Mouse (Mus musculus) forebrain, embryonic 11.5 days (tissue): ENCODE measurements around the gene Gm3045. TPM values are rescaled to one million over a fixed set of nuclear protein-coding genes. Genes with fewer than 3 reads are reported as not detected.

Experiments used
- ATAC-seq: fragments of 200-750 bp; cut with Nextera tagmentation; replicated peaks from 2 replicates; pipeline ENCODE4 v1.8.0; 2017; ENCODE audit warnings: moderate TSS enrichment; ENCODE audit not compliant: low FRiP score
- DNase-seq: peaks from one replicate; pipeline ENCODE4 v3.0.0-alpha.2; 2017; ENCODE audit warnings: low spot score
- H3K27ac ChIP-seq: fragments of 300-500 bp; sonication (generic); 2 replicates; pipeline ENCODE4 v1.5.1; 2014; ENCODE audit warnings: low read depth, low read length
- H3K27me3 ChIP-seq: fragments of 300-500 bp; sonication (generic); 2 replicates; pipeline ENCODE4 v1.6.1; 2014; ENCODE audit warnings: mild to moderate bottlenecking, low read length, mixed read lengths; ENCODE audit not compliant: control insufficient read depth, insufficient read depth
- H3K36me3 ChIP-seq: fragments of 300-500 bp; sonication (generic); 2 replicates; pipeline ENCODE4 v1.6.1; 2014; ENCODE audit warnings: mild to moderate bottlenecking, low read length, moderate library complexity, mixed read lengths; ENCODE audit not compliant: control insufficient read depth, insufficient read depth
- H3K4me1 ChIP-seq: fragments of 300-500 bp; sonication (generic); replicated peaks from 2 replicates; pipeline ENCODE4 v1.6.1; 2014; ENCODE audit warnings: low read length, mixed read lengths; ENCODE audit not compliant: control insufficient read depth, insufficient read depth
- H3K4me2 ChIP-seq: fragments of 300-500 bp; sonication (generic); 2 replicates; pipeline ENCODE4 v1.6.1; 2014; ENCODE audit warnings: low read depth, mild to moderate bottlenecking, low read length, moderate library complexity, mixed read lengths; ENCODE audit not compliant: severe bottlenecking
- H3K4me3 ChIP-seq: fragments of 300-500 bp; sonication (generic); 2 replicates; pipeline ENCODE4 v1.5.1; 2014; ENCODE audit warnings: low read depth, low read length
- H3K9ac ChIP-seq: fragments of 300-500 bp; sonication (generic); 2 replicates; pipeline ENCODE4 v1.6.1; 2014; ENCODE audit warnings: low read length
- H3K9me3 ChIP-seq: fragments of 300-500 bp; sonication (generic); 2 replicates; pipeline ENCODE4 v1.6.1; 2016; ENCODE audit warnings: low read length, mixed read lengths; ENCODE audit not compliant: control insufficient read depth
- WGBS: fragments of 180-500 bp; shearing (Covaris S2); extraction: QIAGEN DNeasy Blood & Tissue Kit; methylation state at CpG from one replicate; pipeline ENCODE4 v1.1.7; 2014; 5-methylcytosine and 5-hydroxymethylcytosine counted together
- polyA plus RNA-seq: library from polyadenylated mRNA; unstranded; fragments of >200 nt; fragmentation: Nextera tagmentation; extraction: Ambion mirVana; gene quantifications from 2 replicates; pipeline ENCODE4 v1.2.1, GENCODE M21; 2014

Gm3045 gene
- polyA plus RNA-seq, 1 experiment from 2014 or later, result not detected

DNA sequence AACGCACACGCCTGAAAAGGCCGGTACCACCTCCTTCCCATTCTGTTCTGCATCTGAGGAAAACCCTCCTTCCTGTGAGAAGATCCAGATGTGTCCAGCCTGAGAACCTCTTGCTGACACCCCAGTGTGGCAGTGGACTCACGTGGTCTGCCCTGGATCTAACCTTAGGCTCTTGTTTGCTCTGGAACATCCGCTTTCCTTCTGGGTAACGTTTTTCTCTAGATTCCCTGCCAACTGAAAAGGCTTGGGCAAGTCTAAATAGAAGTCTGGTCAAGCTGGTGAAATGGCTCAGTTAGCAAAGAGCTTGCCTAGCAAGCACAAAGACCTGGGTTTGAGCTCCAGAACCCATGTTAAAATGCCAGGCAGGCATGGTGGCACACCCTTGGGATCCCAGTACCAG, 18.6 kb downstream of the Gm3045 start:
- Histone ChIP-seq H3K9me3 (no peaks in the 10 kb centered on the region), H3K4me1 (no peaks in the 10 kb centered on the region), H3K4me2 (no peak overlapping the region), H3K27me3 (peaks cover 2% of the 10 kb centered on the region), H3K36me3 (no peaks in the 10 kb centered on the region), H3K4me3 (no peak overlapping the region), H3K27ac (no peak overlapping the region), H3K9ac (no peak overlapping the region)
- DNase-seq (no peak), ATAC-seq (no peak)
- 90% methylated on average over 6 of the region's 6 CpGs for WGBS

DNA sequence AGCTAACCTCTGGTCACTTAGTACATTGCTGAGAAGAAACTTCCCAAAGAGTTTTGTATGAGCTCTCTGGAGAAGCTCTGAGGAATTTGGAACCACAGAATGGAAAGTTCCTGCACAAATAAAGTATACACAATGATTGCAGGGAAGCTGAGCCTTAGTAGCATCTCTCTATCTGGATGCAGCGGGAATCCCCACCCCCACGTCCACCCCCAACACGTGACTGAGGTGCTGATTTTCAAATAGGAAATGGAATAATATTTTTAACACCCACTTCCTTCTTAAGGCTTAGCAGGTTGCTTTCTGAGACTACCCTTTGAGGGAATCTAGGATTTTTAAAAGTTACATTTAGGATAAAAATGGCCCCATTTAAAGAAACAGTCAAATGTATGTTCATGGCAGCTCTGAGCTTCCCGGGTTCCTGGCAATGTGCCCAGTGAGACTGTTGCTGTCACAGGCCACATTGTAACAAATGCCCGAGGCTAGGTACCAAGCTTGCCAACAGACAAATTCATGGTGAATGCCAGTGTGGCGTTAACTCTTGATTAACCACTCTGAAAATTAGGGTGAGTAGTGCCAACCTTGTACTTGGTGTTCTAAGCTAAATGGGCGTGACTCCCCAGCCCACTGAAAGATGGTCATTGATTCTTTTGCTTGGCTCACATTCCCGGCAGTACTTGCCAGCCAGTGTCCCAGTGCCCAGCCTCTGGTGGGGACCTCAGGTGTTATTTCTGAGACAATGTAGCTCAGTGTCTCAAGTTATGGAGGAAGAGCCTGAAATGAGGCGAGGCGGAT, 23.0 kb downstream of the Gm3045 start:
- Histone ChIP-seq H3K4me1 (no peaks in the 10 kb centered on the region), H3K27ac (no peak overlapping the region), H3K36me3 (no peaks in the 10 kb centered on the region), H3K9me3 (no peaks in the 10 kb centered on the region), H3K27me3 (no peaks in the 10 kb centered on the region), H3K4me3 (no peak overlapping the region), H3K9ac (no peak overlapping the region), H3K4me2 (no peak overlapping the region)
- ATAC-seq (no peak), DNase-seq (peak; percentile 41)
- 84% methylated on average over 10 of the region's 10 CpGs for WGBS

DNA sequence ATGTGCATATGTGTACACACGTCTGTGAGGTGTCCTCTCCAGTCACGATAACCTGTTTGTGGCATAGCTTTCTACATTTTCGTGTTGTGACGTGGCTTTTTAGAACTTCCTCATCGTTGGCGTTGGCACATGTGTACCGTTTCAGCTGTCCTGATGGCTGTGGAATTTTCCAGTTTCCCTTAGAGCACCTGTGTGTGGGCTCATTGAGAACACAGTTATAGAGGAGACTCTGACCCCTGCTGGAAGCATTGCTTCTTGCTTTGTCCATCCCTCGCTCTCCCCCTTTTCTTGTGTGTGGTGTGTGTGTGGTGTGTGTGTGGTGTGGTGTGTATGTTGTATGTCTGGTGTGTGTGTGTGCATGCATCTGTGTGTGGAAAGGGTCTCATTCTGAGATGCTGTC, 23.6 kb downstream of the Gm3045 start:
- DNase-seq (peak; percentile 37), ATAC-seq (no peak)
- Histone ChIP-seq H3K9me3 (no peaks in the 10 kb centered on the region), H3K4me2 (no peak overlapping the region), H3K36me3 (no peaks in the 10 kb centered on the region), H3K27me3 (no peaks in the 10 kb centered on the region), H3K4me3 (no peak overlapping the region), H3K27ac (no peak overlapping the region), H3K4me1 (no peaks in the 10 kb centered on the region), H3K9ac (no peak overlapping the region)
- WGBS, result 93% methylated on average over 8 of the region's 8 CpGs

DNA sequence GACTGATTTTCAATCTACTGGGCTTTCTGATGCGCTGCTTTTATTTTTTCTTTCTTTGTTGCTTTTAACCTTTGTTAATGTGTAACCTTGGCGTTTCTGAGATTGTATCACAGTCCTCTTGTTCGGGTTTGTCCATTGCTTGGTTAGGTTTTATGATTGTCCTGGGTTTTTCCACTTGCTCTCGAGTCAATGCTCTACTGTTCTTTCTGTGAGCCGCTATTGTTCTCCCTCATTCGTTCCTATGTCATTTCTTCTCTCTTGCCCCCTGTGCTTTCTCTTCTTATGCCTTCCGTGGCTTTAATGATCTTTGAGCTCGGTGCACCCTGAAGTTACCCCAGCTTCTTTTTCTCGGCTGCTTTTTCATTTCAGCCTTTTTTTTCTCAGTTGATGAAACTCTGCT, 31.6 kb downstream of the Gm3045 start:
- no peak overlapping the region for H3K4me3 ChIP-seq
- WGBS, result 54% methylated on average over 9 of the region's 9 CpGs
- ATAC-seq (no peak), DNase-seq (no peak)
- H3K36me3 ChIP-seq, result no peaks in the 10 kb centered on the region
- no peak overlapping the region for H3K4me2 ChIP-seq
- H3K27ac ChIP-seq, result no peak overlapping the region
- no peaks in the 10 kb centered on the region for H3K27me3 ChIP-seq
- no peaks in the 10 kb centered on the region for H3K9me3 ChIP-seq
- no peaks in the 10 kb centered on the region for H3K4me1 ChIP-seq
- no peak overlapping the region for H3K9ac ChIP-seq

DNA sequence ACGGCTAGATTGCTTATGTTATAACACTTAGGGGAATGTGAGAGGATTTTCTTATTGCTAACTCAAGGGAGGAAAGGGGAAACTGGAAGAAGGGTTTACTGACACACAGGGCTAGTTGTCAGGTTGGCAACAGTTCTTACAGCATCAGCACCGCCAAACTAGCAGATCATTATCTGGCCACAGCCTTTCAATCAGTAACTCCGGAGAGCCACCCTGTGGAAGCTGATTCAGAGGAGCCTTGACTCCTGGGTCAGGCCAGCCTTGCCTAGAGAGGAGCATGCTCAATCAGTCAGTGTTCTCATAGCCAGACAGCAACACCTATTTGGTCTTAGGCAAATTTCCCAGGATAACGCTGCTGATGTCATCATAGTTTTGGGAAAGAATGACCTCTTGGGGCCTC, 35.1 kb downstream of the Gm3045 start:
- no peak overlapping the region for H3K4me3 ChIP-seq
- no peaks in the 10 kb centered on the region for H3K4me1 ChIP-seq
- H3K27ac ChIP-seq, result no peak overlapping the region
- H3K27me3 ChIP-seq, result no peaks in the 10 kb centered on the region
- H3K4me2 ChIP-seq, result no peak overlapping the region
- 87% methylated on average over 4 of the region's 4 CpGs for WGBS
- DNase-seq, result no peak
- no peaks in the 10 kb centered on the region for H3K36me3 ChIP-seq
- H3K9me3 ChIP-seq, result no peaks in the 10 kb centered on the region
- no peak for ATAC-seq
- H3K9ac ChIP-seq, result no peak overlapping the region

DNA sequence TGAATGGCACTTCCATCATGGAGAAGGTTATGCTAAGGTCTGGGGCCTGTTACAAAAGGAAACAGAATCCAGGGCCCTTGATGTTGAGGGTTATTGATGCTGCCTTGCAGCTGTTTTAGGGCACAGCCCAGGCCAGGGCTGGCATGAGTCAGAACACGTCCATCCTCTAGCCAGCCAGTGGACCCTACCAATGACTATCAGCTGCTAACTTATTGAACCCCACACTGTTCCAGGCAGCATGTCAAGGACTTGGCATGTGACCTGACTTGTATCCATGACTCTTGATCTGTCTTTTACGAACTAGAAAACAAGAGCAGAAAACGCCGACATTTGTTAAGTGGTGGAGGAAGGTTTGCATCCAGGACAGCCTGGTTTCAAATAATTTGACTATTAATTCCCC, 36.4 kb downstream of the Gm3045 start:
- ATAC-seq, result no peak
- H3K27me3 ChIP-seq, result no peaks in the 10 kb centered on the region
- no peak overlapping the region for H3K9ac ChIP-seq
- H3K9me3 ChIP-seq, result no peaks in the 10 kb centered on the region
- DNase-seq, result peak; percentile 27
- H3K27ac ChIP-seq, result no peak overlapping the region
- H3K4me2 ChIP-seq, result no peak overlapping the region
- H3K36me3 ChIP-seq, result no peaks in the 10 kb centered on the region
- no peaks in the 10 kb centered on the region for H3K4me1 ChIP-seq
- H3K4me3 ChIP-seq, result no peak overlapping the region
- WGBS, result 93% methylated on average over 4 of the region's 4 CpGs

DNA sequence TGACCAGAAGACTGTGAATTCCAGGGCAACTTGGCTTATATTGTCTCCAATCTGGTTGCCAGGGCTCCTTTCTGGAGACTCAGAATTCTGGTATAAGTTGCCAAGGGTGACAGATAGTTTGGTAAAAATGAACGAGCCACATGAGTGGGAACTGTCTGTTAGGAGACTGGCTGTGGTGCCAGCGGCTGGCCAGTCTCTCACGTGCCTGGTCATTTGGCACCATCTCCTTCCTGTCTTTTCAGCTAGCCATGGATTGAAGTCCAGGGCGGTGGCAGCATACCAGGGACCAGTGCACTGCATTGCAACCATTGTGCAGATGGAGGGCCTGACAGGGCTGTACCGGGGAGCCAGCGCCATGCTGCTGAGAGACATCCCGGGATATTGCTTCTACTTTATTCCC, 36.9 kb downstream of the Gm3045 start:
- no peaks in the 10 kb centered on the region for H3K9me3 ChIP-seq
- H3K27me3 ChIP-seq, result no peaks in the 10 kb centered on the region
- no peaks in the 10 kb centered on the region for H3K36me3 ChIP-seq
- H3K4me3 ChIP-seq, result no peak overlapping the region
- no peak overlapping the region for H3K27ac ChIP-seq
- H3K9ac ChIP-seq, result no peak overlapping the region
- no peaks in the 10 kb centered on the region for H3K4me1 ChIP-seq
- 89% methylated on average over 7 of the region's 7 CpGs for WGBS
- DNase-seq (peak; percentile 25), ATAC-seq (no peak)
- no peak overlapping the region for H3K4me2 ChIP-seq

DNA sequence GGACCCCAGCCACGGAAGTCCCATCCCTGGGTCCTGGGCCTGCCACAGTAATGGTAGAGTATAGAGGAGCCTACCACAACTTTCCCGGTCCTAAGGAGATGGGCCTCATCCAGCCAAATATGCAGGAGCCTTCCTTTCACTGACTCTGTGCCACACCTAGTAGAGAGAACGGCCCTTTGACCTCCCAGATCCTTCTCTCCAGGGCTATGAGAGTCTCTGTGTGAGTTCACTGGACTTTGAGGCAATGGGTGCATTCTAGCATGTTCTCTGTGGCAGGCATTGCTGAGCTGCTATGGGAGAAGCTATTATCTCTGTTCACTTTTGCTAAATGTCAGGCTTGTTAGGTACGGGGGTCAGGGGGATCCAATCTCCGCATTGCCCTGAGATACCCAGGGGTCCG, 37.4 kb downstream of the Gm3045 start:
- Histone ChIP-seq H3K4me2 (no peak overlapping the region), H3K27ac (no peak overlapping the region), H3K27me3 (no peaks in the 10 kb centered on the region), H3K36me3 (no peaks in the 10 kb centered on the region), H3K4me3 (no peak overlapping the region), H3K9ac (no peak overlapping the region), H3K9me3 (no peaks in the 10 kb centered on the region), H3K4me1 (no peaks in the 10 kb centered on the region)
- 83% methylated on average over 6 of the region's 6 CpGs for WGBS
- peak; percentile 47 for DNase-seq
- no peak for ATAC-seq

DNA sequence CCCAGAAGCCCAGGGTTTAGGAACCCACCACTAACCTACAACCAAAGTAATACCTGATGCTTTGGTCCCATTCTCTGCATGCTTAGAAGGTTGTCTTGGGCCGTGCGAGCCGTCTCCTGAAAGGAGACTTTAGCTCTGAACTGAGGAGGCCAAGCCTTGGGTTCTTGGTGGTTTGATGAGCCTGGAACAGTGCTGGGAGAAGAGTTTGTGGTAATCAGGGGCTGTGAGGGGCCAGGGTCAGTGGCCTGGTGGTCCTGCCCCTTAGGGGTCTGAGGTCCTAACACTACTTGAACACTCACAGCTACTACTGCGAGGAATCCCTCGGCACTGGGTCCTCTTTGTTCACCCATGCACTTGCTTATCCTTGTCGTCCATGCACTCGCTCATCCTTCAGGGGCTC, 41.4 kb downstream of the Gm3045 start:
- WGBS, result 95% methylated on average over 7 of the region's 7 CpGs
- no peaks in the 10 kb centered on the region for H3K27me3 ChIP-seq
- no peaks in the 10 kb centered on the region for H3K9me3 ChIP-seq
- no peak overlapping the region for H3K4me3 ChIP-seq
- H3K4me2 ChIP-seq, result no peak overlapping the region
- no peak overlapping the region for H3K27ac ChIP-seq
- no peaks in the 10 kb centered on the region for H3K36me3 ChIP-seq
- no peak for ATAC-seq
- H3K4me1 ChIP-seq, result no peaks in the 10 kb centered on the region
- peak; percentile 23 for DNase-seq
- no peak overlapping the region for H3K9ac ChIP-seq
